Mouse (Mus musculus) CH12.LX (cell line): ENCODE results near the gene Pphln1. TPM values are rescaled to one million over a fixed set of nuclear protein-coding genes. Genes with fewer than 3 reads are reported as not detected.

Source experiments
- DNase-seq: peaks from one replicate; pipeline ENCODE4 v3.0.0-alpha.2; 2013; ENCODE audit errors: extremely low read depth
- H3K27ac ChIP-seq: 2 replicates; pipeline ENCODE4 v1.5.1; 2012; ENCODE audit warnings: low read depth, mild to moderate bottlenecking, control low read depth, moderate library complexity; ENCODE audit not compliant: insufficient read depth
- H3K27me3 ChIP-seq: replicated peaks from 2 replicates; pipeline ENCODE3; 2012; ENCODE audit warnings: inconsistent platforms
- H3K36me3 ChIP-seq, 2 experiments: replicated peaks in 1 of 2; 2 replicates each; pipeline versions ENCODE3 to v1.6.1; 2012; ENCODE audit warnings: inconsistent platforms in 1 of 2, low read length in 1 of 2, mild to moderate bottlenecking in 1 of 2, mixed read lengths in 1 of 2, moderate library complexity in 1 of 2; ENCODE audit not compliant: control insufficient read depth in 1 of 2, insufficient read depth in 1 of 2
- H3K4me1 ChIP-seq, 2 experiments: 2 replicates each; pipeline ENCODE4 v1.6.1; 2012; ENCODE audit warnings: inconsistent platforms in 1 of 2, moderate library complexity in 1 of 2; ENCODE audit not compliant: insufficient read depth in 2 of 2, control insufficient read depth in 1 of 2
- H3K4me2 ChIP-seq: 2 replicates; pipeline ENCODE4 v1.6.1; 2012; ENCODE audit warnings: low read depth, mild to moderate bottlenecking, control low read depth; ENCODE audit not compliant: poor library complexity, insufficient read depth, severe bottlenecking
- H3K4me3 ChIP-seq, 3 experiments: fragments of 150-350 bp in 1 of 3; sonication (generic) in 1 of 3; replicated peaks in 1 of 3; 2 replicates each; pipeline versions ENCODE3 to v1.5.1; 2011 to 2012; ENCODE audit warnings: low read depth in 2 of 3, low read length in 2 of 3, mild to moderate bottlenecking in 2 of 3, moderate library complexity in 2 of 3, control low read depth in 1 of 3, improper control_type of control experiment in 1 of 3, inconsistent platforms in 1 of 3, mixed read lengths in 1 of 3; ENCODE audit not compliant: poor library complexity in 1 of 3
- H3K79me2 ChIP-seq: replicated peaks from 2 replicates; pipeline ENCODE4 v1.6.1; 2012; ENCODE audit warnings: mild to moderate bottlenecking, moderate library complexity; ENCODE audit not compliant: control insufficient read depth, poor library complexity, insufficient read depth, severe bottlenecking; ENCODE audit errors: extremely low read depth
- H3K9ac ChIP-seq: 2 replicates; pipeline ENCODE4 v1.6.1; 2012; ENCODE audit warnings: low read depth, mild to moderate bottlenecking, control low read depth, moderate library complexity; ENCODE audit not compliant: insufficient read depth
- H3K9me3 ChIP-seq: replicated peaks from 2 replicates; pipeline ENCODE3; 2012; ENCODE audit warnings: low read length, inconsistent platforms, mixed read lengths
- BHLHE40 ChIP-seq: IDR thresholded peaks from 2 replicates; pipeline ENCODE4 v1.6.1; 2011; ENCODE audit warnings: mild to moderate bottlenecking, low read depth, low read length, improper control_type of control experiment
- CHD2 ChIP-seq: IDR thresholded peaks from 2 replicates; pipeline ENCODE4 v1.6.1; 2011; ENCODE audit warnings: low read length, improper control_type of control experiment
- CTCF ChIP-seq, 2 experiments: IDR thresholded peaks in 1 of 2; conservative IDR thresholded peaks in 1 of 2; 2 replicates each; pipeline ENCODE4 v1.5.1; 2011 to 2012; ENCODE audit warnings: low read depth in 2 of 2, low read length in 2 of 2, improper control_type of control experiment in 1 of 2, inconsistent platforms in 1 of 2, mild to moderate bottlenecking in 1 of 2, moderate library complexity in 1 of 2
- E2F4 ChIP-seq: IDR thresholded peaks from 2 replicates; pipeline ENCODE4 v1.6.1; 2011; ENCODE audit warnings: low read depth, low read length, improper control_type of control experiment; ENCODE audit not compliant: insufficient replicate concordance
- ELF1 ChIP-seq: IDR thresholded peaks from 2 replicates; pipeline ENCODE4 v1.6.1; 2014; ENCODE audit warnings: low read depth, mild to moderate bottlenecking, inconsistent platforms, low read length, improper control_type of control experiment
- EP300 ChIP-seq: IDR thresholded peaks from 2 replicates; pipeline ENCODE4 v1.6.1; 2011; ENCODE audit warnings: low read length, improper control_type of control experiment
- ETS1 ChIP-seq: conservative IDR thresholded peaks from 2 replicates; pipeline ENCODE4 v1.6.1; 2012; ENCODE audit warnings: low read depth, mild to moderate bottlenecking, inconsistent platforms, low read length, improper control_type of control experiment, moderate library complexity
- HCFC1 ChIP-seq: IDR thresholded peaks from 2 replicates; pipeline ENCODE4 v1.6.1; 2012; ENCODE audit warnings: low read depth, mild to moderate bottlenecking, inconsistent platforms, low read length, improper control_type of control experiment
- IRF4 ChIP-seq: IDR thresholded peaks from 2 replicates; pipeline ENCODE4 v1.6.1; 2014; ENCODE audit warnings: low read depth, mild to moderate bottlenecking, inconsistent platforms, low read length, improper control_type of control experiment
- JUN ChIP-seq: IDR thresholded peaks from 2 replicates; pipeline ENCODE4 v1.6.1; 2011; ENCODE audit warnings: low read depth, mild to moderate bottlenecking, low read length, improper control_type of control experiment, moderate library complexity; ENCODE audit not compliant: insufficient read depth
- JUND ChIP-seq: conservative IDR thresholded peaks from 2 replicates; pipeline ENCODE4 v1.6.1; 2011; ENCODE audit warnings: low read depth, low read length, improper control_type of control experiment
- KAT2A ChIP-seq: IDR thresholded peaks from 2 replicates; pipeline ENCODE4 v1.6.1; 2012; ENCODE audit warnings: low read length, improper control_type of control experiment, inconsistent platforms; ENCODE audit not compliant: insufficient replicate concordance
- MAFK ChIP-seq: IDR thresholded peaks from 2 replicates; pipeline ENCODE4 v1.6.1; 2011; ENCODE audit warnings: low read length, improper control_type of control experiment; ENCODE audit not compliant: insufficient replicate concordance
- MAX ChIP-seq: IDR thresholded peaks from 2 replicates; pipeline ENCODE4 v1.6.1; 2011; ENCODE audit warnings: low read length, improper control_type of control experiment
- MEF2A ChIP-seq: IDR thresholded peaks from 2 replicates; pipeline ENCODE4 v1.6.1; 2014; ENCODE audit warnings: low read depth, mild to moderate bottlenecking, inconsistent platforms, low read length, improper control_type of control experiment, borderline replicate concordance
- MXI1 ChIP-seq: IDR thresholded peaks from 2 replicates; pipeline ENCODE4 v1.6.1; 2011; ENCODE audit warnings: mild to moderate bottlenecking, low read depth, low read length, improper control_type of control experiment
- MYC ChIP-seq: IDR thresholded peaks from 2 replicates; pipeline ENCODE4 v1.6.1; 2011; ENCODE audit warnings: low read depth, mild to moderate bottlenecking, improper control_type of control experiment, low read length
- NELFE ChIP-seq: IDR thresholded peaks from 2 replicates; pipeline ENCODE4 v1.6.1; 2011; ENCODE audit warnings: low read depth, low read length, improper control_type of control experiment
- NRF1 ChIP-seq: IDR thresholded peaks from 2 replicates; pipeline ENCODE4 v1.6.1; 2014; ENCODE audit warnings: low read depth, mild to moderate bottlenecking, inconsistent platforms, low read length, improper control_type of control experiment, moderate library complexity
- POLR2A ChIP-seq: IDR thresholded peaks from 2 replicates; pipeline ENCODE4 v1.6.1; 2011; ENCODE audit warnings: low read depth, mild to moderate bottlenecking, improper control_type of control experiment, low read length
- RAD21 ChIP-seq: IDR thresholded peaks from 2 replicates; pipeline ENCODE4 v1.6.1; 2011; ENCODE audit warnings: low read depth, mild to moderate bottlenecking, low read length, improper control_type of control experiment, moderate library complexity
- SIN3A ChIP-seq: IDR thresholded peaks from 2 replicates; pipeline ENCODE4 v1.6.1; 2012; ENCODE audit warnings: low read length, improper control_type of control experiment, inconsistent platforms
- SMC3 ChIP-seq: IDR thresholded peaks from 2 replicates; pipeline ENCODE4 v1.6.1; 2011; ENCODE audit warnings: low read depth, low read length, improper control_type of control experiment
- TBP ChIP-seq: conservative IDR thresholded peaks from 2 replicates; pipeline ENCODE4 v1.6.1; 2011; ENCODE audit warnings: low read depth, low read length, improper control_type of control experiment
- TCF12 ChIP-seq: IDR thresholded peaks from 2 replicates; pipeline ENCODE4 v1.6.1; 2014; ENCODE audit warnings: low read depth, mild to moderate bottlenecking, inconsistent platforms, low read length, improper control_type of control experiment
- UBTF ChIP-seq: IDR thresholded peaks from 2 replicates; pipeline ENCODE4 v1.6.1; 2012; ENCODE audit warnings: low read depth, mild to moderate bottlenecking, inconsistent platforms, low read length, improper control_type of control experiment, moderate library complexity
- USF2 ChIP-seq: conservative IDR thresholded peaks from 2 replicates; pipeline ENCODE4 v1.6.1; 2011; ENCODE audit warnings: low read depth, low read length, improper control_type of control experiment
- ZC3H11A ChIP-seq: IDR thresholded peaks from 2 replicates; pipeline ENCODE4 v1.6.1; 2012; ENCODE audit warnings: low read depth, mild to moderate bottlenecking, inconsistent platforms, low read length, improper control_type of control experiment
- ZKSCAN1 ChIP-seq: IDR thresholded peaks from 2 replicates; pipeline ENCODE4 v1.6.1; 2012; ENCODE audit warnings: low read depth, inconsistent platforms, low read length, improper control_type of control experiment, borderline replicate concordance
- ZMIZ1 ChIP-seq: IDR thresholded peaks from 2 replicates; pipeline ENCODE4 v1.6.1; 2012; ENCODE audit warnings: low read depth, mild to moderate bottlenecking, inconsistent platforms, low read length, improper control_type of control experiment
- ZNF384 ChIP-seq: IDR thresholded peaks from 2 replicates; pipeline ENCODE4 v1.6.1; 2012; ENCODE audit warnings: low read depth, low read length, improper control_type of control experiment, inconsistent platforms
- dilution Hi-C: fragments of 300-500 bp; cut with MboI; formaldehyde crosslinking; loops from 2 replicates; pipeline ENCODE4 v1.14.3; 2020; ENCODE audit warnings: low sequenced_read_pairs; ENCODE audit not compliant: extremely low pct_unique_long_range_greater_than_20kb, extremely low pct_ligation_motif_present
- in situ Hi-C: fragments of 300-500 bp; cut with MboI; formaldehyde crosslinking; loops from 3 replicates; pipeline ENCODE4 v1.14.3; 2019; ENCODE audit warnings: low sequenced_read_pairs, low pct_ligation_motif_present, low pct_unique_long_range_greater_than_20kb, mixed read lengths
- polyA plus RNA-seq: library from polyadenylated mRNA; unstranded; fragments of >175 nt; gene quantifications from 2 replicates; pipeline ENCODE4 v1.2.1, GENCODE M21; 2012; ENCODE audit warnings: low read depth; ENCODE audit not compliant: insufficient read length
- total RNA-seq, 2 experiments: library from RNA; depleted of rRNA; stranded (reverse); fragments of 300-350 nt in 1 of 2; fragments of >200 nt in 1 of 2; gene quantifications; 2 replicates each; pipeline ENCODE4 v1.2.3; 2012 to 2014

Gene Pphln1
- total and polyA plus RNA-seq, 3 experiments, result 22.9 to 63.9 (median 59.3) TPM

DNA sequence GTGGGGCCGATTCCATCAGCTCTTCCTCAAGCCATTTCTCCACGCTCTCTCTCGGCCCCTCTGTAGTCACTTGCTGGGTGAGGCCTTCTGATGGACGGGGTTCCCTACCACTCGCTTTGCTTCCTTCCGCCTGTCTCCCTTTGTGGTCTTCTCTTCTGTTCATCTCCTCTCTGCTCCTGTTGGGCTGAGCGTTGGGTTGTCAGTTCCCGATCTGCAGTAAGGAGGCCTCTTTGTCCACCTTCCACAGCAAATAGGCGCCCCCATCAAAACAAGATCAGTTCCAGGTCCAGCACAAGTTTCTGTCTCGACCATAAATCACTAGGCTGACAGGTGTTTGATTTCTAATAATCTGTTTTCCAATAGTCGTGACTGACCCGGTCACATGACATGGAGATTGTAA is 37.8 kb downstream of the Pphln1 start:
- in situ Hi-C loops, result loop anchor here (10.0 kb wide), 1 partner anchor 61 kb away; no protein-coding TSS in a partner anchor

DNA sequence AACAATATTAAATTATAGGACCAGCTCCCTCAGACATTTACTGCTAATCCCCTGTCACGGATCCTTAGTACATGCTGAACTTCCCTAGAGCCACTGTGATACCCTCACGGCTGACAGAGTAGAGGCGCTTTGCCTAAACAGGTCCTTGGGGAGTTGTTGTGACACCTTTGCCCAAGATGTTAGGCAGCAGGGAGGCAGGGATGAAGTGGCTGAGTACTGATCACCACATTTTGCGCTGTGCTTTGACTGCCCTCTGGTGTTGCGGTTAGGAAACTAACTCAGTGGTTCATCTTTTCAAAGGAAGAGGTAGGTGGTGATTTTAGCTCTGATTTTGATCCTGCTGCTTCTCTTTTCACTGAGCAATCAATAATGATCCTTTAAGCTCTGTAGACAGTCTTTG is 40.5 kb downstream of the Pphln1 start:
- in situ Hi-C loops, result loop anchor here (10.0 kb wide), 1 partner anchor 64 kb away; no protein-coding TSS in a partner anchor
- dilution Hi-C loops, result no loop called here
- no peak overlapping the region for H3K9ac ChIP-seq
- H3K27me3 ChIP-seq, result no peaks in the 10 kb centered on the region
- H3K4me2 ChIP-seq, result no peak overlapping the region
- H3K4me3 ChIP-seq, result no peak overlapping the region
- H3K36me3 ChIP-seq, result peaks cover 37 to 76% of the 10 kb centered on the region in 2 experiments
- no peak overlapping the region for H3K27ac ChIP-seq
- H3K79me2 ChIP-seq, result no peaks in the 10 kb centered on the region
- peak; percentile 82 for DNase-seq
- H3K9me3 ChIP-seq, result no peaks in the 10 kb centered on the region
- H3K4me1 ChIP-seq, result peaks cover 0 to 28% of the 10 kb centered on the region in 2 experiments; a peak in 3 of 4 replicates
- 0 out of 2 replicates have a peak, but pooled peaks have one; percentile 39 for TF ChIP-seq SIN3A
- TF ChIP-seq NELFE, result no peak
- TF ChIP-seq SMC3, result peak; percentile 70
- no peak for TF ChIP-seq KAT2A
- no peak for TF ChIP-seq MYC
- no peak for TF ChIP-seq POLR2A
- peak; percentile 67 to 85 for TF ChIP-seq CTCF (conservative IDR thresholded peaks at IDR 0.05 in 1 of 2, IDR thresholded peaks at IDR 0.05 in 1 of 2; ENCODE audit: low read depth in 2 of 2, low read length in 2 of 2)
- no peak for TF ChIP-seq ELF1
- TF ChIP-seq MEF2A, result no peak
- TF ChIP-seq ZNF384, result no peak
- no peak for TF ChIP-seq JUND
- peak; percentile 22; the same call in 1 of the 2 replicates for TF ChIP-seq IRF4
- no peak for TF ChIP-seq MAFK
- no peak for TF ChIP-seq MXI1
- TF ChIP-seq HCFC1, result no peak
- no peak for TF ChIP-seq ZKSCAN1
- no peak for TF ChIP-seq MAX
- peak; percentile 85 for TF ChIP-seq RAD21
- TF ChIP-seq ZMIZ1, result no peak
- no peak for TF ChIP-seq NRF1
- TF ChIP-seq JUN, result no peak
- no peak for TF ChIP-seq EP300
- TF ChIP-seq UBTF, result no peak
- no peak for TF ChIP-seq TBP
- no peak for TF ChIP-seq TCF12
- TF ChIP-seq ETS1, result no peak
- TF ChIP-seq ZC3H11A, result peak; percentile 6; the same call in 1 of the 2 replicates
- no peak for TF ChIP-seq BHLHE40

More for the DNA sequence above, 37.8 kb downstream of the Pphln1 start:
- peaks cover 0 to 25% of the 10 kb centered on the region in 2 experiments; a peak in 3 of 4 replicates for H3K4me1 ChIP-seq
- H3K27me3 ChIP-seq, result no peaks in the 10 kb centered on the region
- no peak overlapping the region for H3K9ac ChIP-seq
- TF ChIP-seq CTCF (conservative IDR thresholded peaks at IDR 0.05 in 1 of 2, IDR thresholded peaks at IDR 0.05 in 1 of 2; ENCODE audit: low read depth in 2 of 2, low read length in 2 of 2), result no peak
- no peak for TF ChIP-seq E2F4
- no peak for TF ChIP-seq TBP
- TF ChIP-seq RAD21, result no peak
- no peak for TF ChIP-seq TCF12
- TF ChIP-seq CHD2, result no peak
- TF ChIP-seq JUN, result no peak
- TF ChIP-seq NRF1, result no peak
- TF ChIP-seq MAX, result no peak
- no peak for TF ChIP-seq MEF2A
- no peak for TF ChIP-seq SMC3
- TF ChIP-seq BHLHE40, result no peak
- no peak for TF ChIP-seq SIN3A
- TF ChIP-seq USF2, result no peak
- TF ChIP-seq, all 38 proteins: peak for 0
- no peak for DNase-seq
- no peaks in the 10 kb centered on the region for H3K79me2 ChIP-seq
- peaks cover 25 to 75% of the 10 kb centered on the region in 2 experiments for H3K36me3 ChIP-seq
- no peak overlapping the region for H3K27ac ChIP-seq
- H3K9me3 ChIP-seq, result no peaks in the 10 kb centered on the region
- no peak overlapping the region for H3K4me3 ChIP-seq
- H3K4me2 ChIP-seq, result no peak overlapping the region
- dilution Hi-C loops, result no loop called here
